Mouse (Mus musculus): Measurements from ENCODE around the gene Sh3bp1. TPM values are rescaled to one million over a fixed set of nuclear protein-coding genes. Genes with fewer than 3 reads are reported as not detected.
A peak's percentile ranks its signal among the peaks of the same experiment; 100 is the strongest.

Sh3bp1 gene
- total and polyA plus RNA-seq, 3 experiments = 12.3 to 69.7 (median 23.8) TPM

DNA sequence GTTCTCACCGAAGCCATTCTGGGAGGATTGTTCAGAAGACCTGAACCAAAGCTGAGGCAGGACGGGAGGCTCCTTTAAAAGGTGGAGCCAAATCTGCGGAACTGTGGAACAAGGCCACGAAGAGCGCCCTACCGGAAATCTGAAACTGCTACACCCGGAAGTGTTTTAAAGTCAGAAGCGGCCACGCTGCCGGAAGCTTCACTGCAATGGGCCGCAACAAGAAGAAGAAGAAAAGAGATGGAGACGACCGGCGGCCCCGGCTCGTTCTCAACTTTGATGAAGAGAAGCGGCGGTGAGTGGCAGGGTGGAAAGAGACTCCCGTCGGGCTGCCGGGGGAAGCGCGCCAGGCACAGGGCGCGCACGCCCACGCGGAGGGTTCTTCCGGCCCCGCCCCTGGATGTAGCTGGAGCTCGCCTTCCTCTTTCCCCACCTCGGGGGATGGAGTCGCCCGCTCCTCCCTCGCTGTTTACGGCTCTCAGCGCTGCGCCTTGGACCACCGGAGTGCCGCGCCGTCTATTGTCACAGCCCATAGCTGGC lies 35.3 kb downstream of the Sh3bp1 start, which contains the start of gene Nol12 (continued):
- no peak for TF ChIP-seq ZKSCAN1 (IDR thresholded peaks at IDR 0.05; ENCODE audit: borderline replicate concordance, low read depth, low read length)
- TF ChIP-seq IRF4 (IDR thresholded peaks at IDR 0.05; ENCODE audit: low read depth, low read length) = peak; percentile 60
- TF ChIP-seq CHD1 (IDR thresholded peaks at IDR 0.05; ENCODE audit: low read depth, low read length) = no peak
- no peak; the same call in 1 of the 2 replicates for TF ChIP-seq GABPA (IDR thresholded peaks at IDR 0.05; ENCODE audit: insufficient replicate concordance, low read depth, low read length)
- peak; percentile 86 for TF ChIP-seq POLR2A (IDR thresholded peaks at IDR 0.05; ENCODE audit: low read depth, low read length)

DNA sequence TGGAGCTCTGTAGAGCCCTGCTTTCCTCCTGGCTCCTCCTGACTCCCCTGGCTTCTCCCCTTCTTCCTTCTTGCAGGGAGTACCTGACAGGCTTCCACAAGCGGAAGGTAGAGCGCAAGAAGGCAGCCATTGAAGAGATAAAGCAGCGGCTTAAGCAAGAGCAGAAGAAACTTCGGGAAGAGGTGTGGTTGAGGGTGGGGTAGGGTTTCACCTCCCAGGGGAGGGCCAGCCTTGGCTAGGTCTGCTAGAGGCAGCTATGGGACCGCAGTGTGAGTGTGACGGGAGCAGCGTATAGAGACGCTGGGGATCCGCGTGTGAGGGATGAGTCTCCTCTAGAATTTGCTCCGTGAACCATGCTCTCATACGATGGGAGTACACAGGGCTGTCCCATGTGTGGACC lies 36.8 kb downstream of the Sh3bp1 start:
- DNase-seq (ENCODE audit: extremely low read depth) = no peak
- Histone ChIP-seq H3K27ac (ENCODE audit: insufficient read depth, low read depth) (no peak overlapping the region), H3K4me1 (ENCODE audit: control insufficient read depth in 1 of 2, insufficient read depth in 2 of 2) (peaks cover 6 to 26% of the 10 kb centered on the region in 2 experiments; a peak in 3 of 4 replicates), H3K4me2 (ENCODE audit: insufficient read depth, low read depth, poor library complexity, severe bottlenecking) (peak overlapping the region; percentile 90; the same call in 1 of the 2 replicates), H3K79me2 (replicated peaks; ENCODE audit: control insufficient read depth, extremely low read depth, insufficient read depth, poor library complexity, severe bottlenecking) (peaks cover 14% of the 10 kb centered on the region; the same call in 1 of the 2 replicates), H3K4me3 (replicated peaks in 1 of 3; ENCODE audit: low read depth in 2 of 3, low read length in 2 of 3, poor library complexity in 1 of 3) (no peak overlapping the region), H3K9me3 (replicated peaks; ENCODE audit: low read length) (no peaks in the 10 kb centered on the region), H3K9ac (ENCODE audit: insufficient read depth, low read depth) (no peak overlapping the region), H3K27me3 (replicated peaks) (no peaks in the 10 kb centered on the region), H3K36me3 (replicated peaks in 1 of 2; ENCODE audit: control insufficient read depth in 1 of 2, insufficient read depth in 1 of 2, low read length in 1 of 2) (peaks cover 48 to 54% of the 10 kb centered on the region in 2 experiments)
- in situ Hi-C loops (cut with MboI; ENCODE audit: low pct_ligation_motif_present, low pct_unique_long_range_greater_than_20kb, low sequenced_read_pairs) (no loop called here), dilution Hi-C loops (cut with MboI; ENCODE audit: extremely low pct_ligation_motif_present, extremely low pct_unique_long_range_greater_than_20kb, low sequenced_read_pairs) (no loop called here)
- TF ChIP-seq MEF2A (IDR thresholded peaks at IDR 0.05; ENCODE audit: borderline replicate concordance, low read depth, low read length) (no peak), MAZ (IDR thresholded peaks at IDR 0.05; ENCODE audit: low read depth, low read length) (no peak), NRF1 (IDR thresholded peaks at IDR 0.05; ENCODE audit: low read depth, low read length) (no peak), USF1 (IDR thresholded peaks at IDR 0.05; ENCODE audit: low read depth, low read length) (no peak), RAD21 (IDR thresholded peaks at IDR 0.05; ENCODE audit: low read depth, low read length) (no peak), TCF12 (IDR thresholded peaks at IDR 0.05; ENCODE audit: low read depth, low read length) (no peak), ETS1 (conservative IDR thresholded peaks at IDR 0.05; ENCODE audit: low read depth, low read length) (no peak), NELFE (IDR thresholded peaks at IDR 0.05; ENCODE audit: low read depth, low read length) (no peak), JUN (IDR thresholded peaks at IDR 0.05; ENCODE audit: insufficient read depth, low read depth, low read length) (no peak), KAT2A (IDR thresholded peaks at IDR 0.05; ENCODE audit: insufficient replicate concordance, low read length) (no peak), ELF1 (IDR thresholded peaks at IDR 0.05; ENCODE audit: low read depth, low read length) (no peak), BHLHE40 (IDR thresholded peaks at IDR 0.05; ENCODE audit: low read depth, low read length) (no peak), EP300 (IDR thresholded peaks at IDR 0.05; ENCODE audit: low read length) (no peak), CTCF (conservative IDR thresholded peaks at IDR 0.05 in 1 of 2, IDR thresholded peaks at IDR 0.05 in 1 of 2; ENCODE audit: low read depth in 2 of 2, low read length in 2 of 2) (no peak), TBP (conservative IDR thresholded peaks at IDR 0.05; ENCODE audit: low read depth, low read length) (no peak), CHD2 (IDR thresholded peaks at IDR 0.05; ENCODE audit: low read length) (no peak), MXI1 (IDR thresholded peaks at IDR 0.05; ENCODE audit: low read depth, low read length) (no peak), JUND (conservative IDR thresholded peaks at IDR 0.05; ENCODE audit: low read depth, low read length) (no peak)

Data from CH12.LX (cell line).